Mouse (Mus musculus): ENCODE measurements around the gene Tprkb.
"Not testable (repeated sequence)": the region's sequence is repeated elsewhere in the genome, so short reads cannot be mapped to it uniquely, and the experiment has no call there.

Tprkb gene

GRCm38 (mm10) chr6:85916596-85916995 lies 4.9 kb downstream of the Tprkb start:
- no peak for DNase-seq

- DNase-seq: not testable (repeated sequence)
Measured at GRCm38 (mm10) chr6:85918341-85918740, 6.7 kb downstream of the Tprkb start.

DNA sequence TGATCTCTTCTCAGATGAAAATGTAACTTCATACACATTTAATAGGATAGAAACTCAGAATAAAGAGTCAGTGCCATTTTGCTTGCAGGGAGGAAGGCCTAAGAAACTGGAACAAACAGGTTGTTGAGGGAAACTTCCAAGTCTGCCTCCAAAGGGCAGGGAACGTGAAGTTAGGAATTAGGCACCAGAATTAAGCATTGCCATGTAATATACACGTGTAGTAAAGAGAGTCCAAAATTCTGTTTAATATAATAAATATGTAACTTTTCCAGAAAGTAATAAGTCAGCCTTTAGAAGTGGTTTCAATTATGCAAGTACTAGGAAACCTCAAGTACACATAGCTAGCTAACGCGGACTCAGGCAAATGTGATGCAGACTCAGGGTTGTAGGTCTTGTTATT lies 7.7 kb downstream of the Tprkb start:
- DNase-seq: no peak

GRCm38 (mm10) chr6:85923643-85924042 lies 12.0 kb downstream of the Tprkb start:
- DNase-seq: no peak

DNA sequence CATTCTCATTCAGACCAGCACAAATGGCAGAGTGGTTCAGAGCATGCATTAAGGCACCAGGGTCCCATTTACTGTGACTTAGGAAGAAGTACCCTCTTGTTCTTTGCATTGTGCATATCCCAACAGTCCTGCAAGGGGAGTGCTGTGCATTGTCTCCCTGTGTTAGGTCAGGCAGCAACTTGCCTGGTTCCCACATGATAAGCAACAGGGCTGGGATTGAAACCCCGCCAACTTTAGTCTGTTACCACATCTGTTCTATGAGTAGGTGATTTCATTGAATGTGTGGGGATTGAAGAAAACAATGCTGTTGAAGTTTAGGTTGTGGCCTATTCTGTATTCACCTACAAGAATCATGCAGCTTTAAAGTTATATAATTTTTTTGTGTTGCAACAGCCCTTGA lies 15.0 kb downstream of the Tprkb start:
- DNase-seq: no peak

- DNase-seq: no peak
Measured at GRCm38 (mm10) chr6:85927476-85928464, 16.1 kb downstream of the Tprkb start.

DNA sequence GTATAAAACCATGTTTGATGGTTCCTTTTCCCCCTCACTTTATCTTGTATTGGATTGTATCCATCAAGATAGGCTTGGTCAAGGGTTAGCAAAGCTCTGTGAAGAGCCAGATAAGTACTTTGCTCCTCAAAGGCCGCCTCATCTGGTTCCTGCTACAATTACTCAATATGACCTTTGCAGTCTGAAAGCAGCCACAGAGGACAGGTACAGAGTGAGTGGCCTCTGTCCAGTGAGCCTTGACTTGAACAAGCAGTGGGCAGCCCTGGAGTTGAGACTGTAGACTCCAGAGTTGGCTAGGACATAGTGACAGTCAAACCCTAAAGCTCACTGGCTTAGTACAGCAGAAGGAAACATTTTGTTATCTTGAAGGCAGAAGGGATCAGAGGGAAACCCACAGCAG lies 17.6 kb downstream of the Tprkb start:
- no peak for DNase-seq

DNA sequence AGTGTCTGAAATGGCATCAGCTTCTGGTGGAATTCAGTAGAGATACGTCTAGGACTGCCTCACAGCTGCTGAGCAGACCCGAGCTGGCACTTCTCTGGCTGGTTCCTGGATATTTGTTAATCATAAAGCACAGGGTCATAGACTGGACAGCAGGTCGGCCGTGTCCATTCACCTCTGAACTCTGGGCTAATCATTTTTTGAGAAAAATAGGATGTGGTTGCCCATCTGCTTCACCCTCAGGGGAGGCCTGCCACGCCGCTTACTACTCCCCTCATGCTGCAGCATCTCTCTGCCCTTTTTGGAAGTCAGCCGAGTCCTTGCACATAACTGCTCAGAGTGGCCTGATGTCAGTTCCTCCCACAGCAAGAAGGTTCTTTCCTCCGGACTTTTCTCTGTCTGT lies 22.4 kb downstream of the Tprkb start:
- DNase-seq: no peak

- DNase-seq: no peak
Measured at GRCm38 (mm10) chr6:85935646-85936045, 24.0 kb downstream of the Tprkb start.

DNA sequence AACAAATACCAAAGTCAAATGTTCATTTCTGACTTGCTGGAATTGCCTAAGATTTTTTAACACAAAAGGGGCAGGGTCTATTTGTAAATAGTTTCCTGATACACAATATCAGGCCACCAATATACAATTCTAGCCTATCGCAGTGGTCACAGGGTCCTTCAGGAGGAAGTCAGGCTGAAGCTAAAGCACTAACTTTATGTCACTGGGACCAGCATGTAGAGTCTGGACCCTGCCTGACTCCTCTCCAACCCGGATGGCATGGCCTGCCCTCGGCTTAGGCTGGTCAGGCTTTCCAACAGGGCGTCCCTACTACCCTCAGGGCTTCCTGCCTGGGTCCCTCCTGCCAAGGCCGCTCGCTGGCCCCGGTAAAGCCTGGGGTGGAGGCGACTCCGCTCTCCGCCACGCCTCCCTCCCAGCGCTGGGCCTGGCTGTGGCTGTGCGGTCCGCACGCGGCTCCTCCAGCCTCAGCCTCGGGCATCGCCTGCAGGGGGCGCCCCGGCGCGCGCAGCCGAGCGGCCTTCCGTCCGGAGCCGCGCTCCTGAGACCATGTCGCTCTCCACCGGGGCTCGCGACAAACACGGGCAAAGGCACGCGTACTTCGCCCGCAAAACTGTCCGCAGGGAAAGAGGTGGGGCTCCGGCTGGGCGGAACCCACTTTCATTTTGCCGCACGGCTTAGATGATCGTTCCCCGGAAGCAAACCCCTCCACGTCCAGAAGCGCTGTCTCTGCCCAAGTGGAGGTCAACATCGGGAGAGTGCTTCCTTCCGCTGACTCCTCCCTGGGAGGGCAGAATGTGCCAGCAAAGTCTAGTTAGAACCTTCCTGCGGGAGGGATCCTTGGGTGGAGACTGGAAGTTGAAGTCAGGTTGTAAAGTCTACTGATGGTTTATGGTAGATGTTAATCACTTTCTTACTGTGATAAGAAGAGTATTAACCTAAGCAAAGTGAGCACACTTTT lies 25.1 kb downstream of the Tprkb start:
- DNase-seq: peak; percentile 83

- DNase-seq: no peak
Measured at GRCm38 (mm10) chr6:85938701-85939100, 27.0 kb downstream of the Tprkb start.

GRCm38 (mm10) chr6:85942469-85942868 lies 30.8 kb downstream of the Tprkb start:
- no peak for DNase-seq

- no peak for DNase-seq
Measured at GRCm38 (mm10) chr6:85948549-85948948, 36.9 kb downstream of the Tprkb start.

DNA sequence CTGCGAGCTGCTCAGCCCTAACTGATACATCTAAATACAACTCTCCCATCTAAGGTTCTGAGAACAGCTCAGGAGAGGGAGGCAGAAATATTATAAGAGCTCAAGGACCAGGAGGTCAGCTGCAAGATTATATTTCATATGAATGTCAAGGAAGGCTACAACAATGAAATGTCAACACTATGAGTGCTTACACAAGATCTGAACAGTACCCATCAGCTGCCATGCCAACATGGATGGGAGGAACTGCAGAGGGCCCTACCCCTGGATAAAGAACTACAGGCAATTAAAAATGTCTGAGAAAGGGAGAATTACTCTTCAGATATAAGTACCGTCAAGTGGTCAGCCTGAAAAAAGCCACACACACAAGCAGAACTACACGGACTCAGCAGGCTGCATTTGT lies 45.9 kb downstream of the Tprkb start:
- DNase-seq: no peak

GRCm38 (mm10) chr6:85961101-85962091 lies 49.7 kb downstream of the Tprkb start, which contains the start of gene Dusp11:
Gene Dusp11 (minus strand): TSS chr6:85961667.
- DNase-seq: peak; percentile 94

DNA sequence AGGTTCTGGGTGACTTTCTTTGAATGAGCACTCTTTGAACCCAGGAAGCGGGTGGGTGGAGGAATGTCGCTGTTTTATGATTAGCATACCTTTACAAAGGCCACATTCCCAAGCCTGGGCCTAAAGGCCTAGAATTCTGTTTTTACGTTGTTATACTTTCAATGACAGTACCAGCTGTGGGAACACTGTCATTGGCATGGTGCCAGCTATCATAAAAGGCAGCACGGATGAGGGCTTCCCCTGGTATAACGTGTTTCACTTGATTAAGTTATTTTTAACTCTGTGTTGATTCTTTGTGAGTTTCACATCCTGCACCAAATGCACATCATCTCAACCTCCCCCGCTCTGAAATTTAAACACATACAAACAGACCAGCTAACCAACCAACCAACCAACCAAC lies 54.4 kb downstream of the Tprkb start:
- peak; percentile 23 for DNase-seq

- DNase-seq: no peak
Measured at GRCm38 (mm10) chr6:85966686-85967085, 55.0 kb downstream of the Tprkb start.

- DNase-seq: no peak
Measured at GRCm38 (mm10) chr6:85969889-85970288, 58.2 kb downstream of the Tprkb start.

- no peak for DNase-seq
Measured at GRCm38 (mm10) chr6:85972699-85973098, 61.0 kb downstream of the Tprkb start.

GRCm38 (mm10) chr6:85973336-85973735 lies 61.7 kb downstream of the Tprkb start:
- no peak for DNase-seq

DNA sequence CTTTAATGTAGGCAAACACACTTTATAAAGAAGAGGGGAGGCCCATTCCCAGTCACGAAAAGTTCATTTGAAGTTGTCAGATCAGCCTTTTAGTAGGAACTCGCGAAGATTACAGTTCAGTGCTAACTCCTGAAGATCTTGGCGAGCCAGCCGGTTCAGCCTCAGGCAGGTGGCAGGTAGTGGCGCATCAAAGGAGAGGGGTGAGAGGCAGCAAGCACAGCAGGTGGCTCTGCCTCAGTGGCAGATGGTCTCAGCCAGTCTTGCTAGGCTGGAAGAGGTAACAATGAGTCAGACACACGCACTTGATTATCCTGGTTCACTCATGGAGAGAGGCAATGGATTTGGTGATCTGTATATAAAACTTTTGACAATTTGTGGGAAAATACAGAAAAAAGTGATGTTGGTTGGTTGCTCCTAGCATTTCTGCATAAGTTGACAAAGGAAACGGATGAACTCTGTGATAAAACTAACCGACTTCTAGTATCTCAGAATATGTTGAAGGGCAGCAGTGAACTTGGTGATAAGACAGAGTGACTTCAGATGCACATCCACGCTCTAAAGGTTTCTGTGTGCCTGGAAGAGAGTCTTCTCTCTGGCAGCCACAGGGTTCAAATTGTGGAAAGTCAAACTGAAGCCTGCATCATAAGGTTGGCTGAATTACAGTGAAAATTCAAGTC lies 63.4 kb downstream of the Tprkb start:
- DNase-seq: no peak

DNA sequence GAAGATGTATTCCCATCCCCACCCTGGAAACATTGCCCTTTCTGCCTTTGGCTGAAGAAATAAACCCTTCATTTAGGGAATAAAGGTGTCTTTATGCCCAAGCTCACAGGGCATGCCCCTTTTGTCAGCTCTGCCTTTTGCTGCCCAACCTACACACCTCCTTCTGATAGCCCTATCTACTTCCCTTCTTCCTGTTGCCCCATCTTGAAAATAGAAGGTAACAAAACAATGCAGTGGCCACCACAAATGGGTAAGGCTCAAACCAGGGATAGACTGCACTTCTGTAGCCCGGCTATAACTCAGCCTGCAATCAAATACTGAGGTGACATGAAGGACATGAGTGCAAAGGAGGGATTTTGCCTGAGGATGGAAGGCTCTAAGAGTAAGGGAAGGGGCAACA lies 64.1 kb downstream of the Tprkb start:
- no peak for DNase-seq

Measured in lung, postnatal 14 days (tissue).